Mouse (Mus musculus) stomach, postnatal 0 days (tissue): ENCODE data around the gene Banf1.

Experiments
- CTCF ChIP-seq: IDR thresholded peaks from 2 replicates; pipeline ENCODE4 v1.5.1; 2016; ENCODE audit warnings: antibody characterized with exemption, low read depth, mild to moderate bottlenecking, moderate library complexity
- EP300 ChIP-seq: optimal IDR thresholded peaks from 2 replicates; pipeline ENCODE3; 2016; ENCODE audit warnings: antibody characterized with exemption

DNA sequence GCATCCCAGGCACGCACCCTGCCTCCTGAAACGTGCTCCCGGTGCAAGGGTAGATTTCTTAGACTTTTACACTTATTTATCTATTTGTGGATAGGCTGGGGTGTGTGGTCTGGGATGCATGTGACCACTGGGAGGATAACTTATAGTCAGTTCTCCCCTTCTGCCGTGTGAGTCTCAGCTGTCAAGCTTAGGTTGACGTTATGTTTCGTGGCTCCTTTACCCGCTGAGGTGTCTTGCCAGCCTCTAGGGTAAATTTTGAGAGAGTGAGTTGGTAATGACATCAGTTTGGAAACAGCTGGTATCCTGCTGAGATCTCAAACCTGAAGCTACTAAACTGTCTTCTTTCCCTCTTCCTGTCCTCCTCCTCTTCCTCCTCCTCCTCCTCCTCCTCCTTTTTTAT lies 39.0 kb upstream of the Banf1 start:
- TF ChIP-seq CTCF = no peak
- TF ChIP-seq EP300 = no peak
